Mouse (Mus musculus): Measurements from ENCODE around the gene Psg27. TPM values are rescaled to one million over a fixed set of nuclear protein-coding genes. Genes with fewer than 3 reads are reported as not detected.
"Not testable (repeated sequence)": the region's sequence is repeated elsewhere in the genome, so short reads cannot be mapped to it uniquely, and the experiment has no call there.

Psg27 gene
- not detected in 2 replicates for polyA plus RNA-seq (2015; fragmentation: Nextera tagmentation; extraction: Ambion mirVana)

GRCm38 (mm10) chr7:18567205-18567604, at the start of gene Psg27:
TSS of gene Psg27 (minus strand) at chr7:18567305.
- 67% methylated on average over 3 of the region's 3 CpGs for WGBS
- ATAC-seq (replicated peaks; ENCODE audit: extremely low read depth, insufficient read depth, low FRiP score), result no peak
- H3K4me3 ChIP-seq (ENCODE audit: low read length), result no peak within 1 kb of the TSS

GRCm38 (mm10) chr7:18616401-18616800, 49.3 kb upstream of the Psg27 start, which contains the start of gene Psg23:
TSS of gene Psg23 (minus strand) at chr7:18616501.
- H3K27ac ChIP-seq (ENCODE audit: low read length); H3K27me3 ChIP-seq (ENCODE audit: control insufficient read depth, insufficient read depth, low read length); H3K4me2 ChIP-seq (ENCODE audit: low read depth, low read length); H3K4me3 ChIP-seq (ENCODE audit: low read length); H3K4me1 ChIP-seq (ENCODE audit: control insufficient read depth, insufficient read depth, low read length); H3K36me3 ChIP-seq (ENCODE audit: control insufficient read depth, insufficient read depth); H3K9ac ChIP-seq (ENCODE audit: low read length); H3K9me3 ChIP-seq (replicated peaks; ENCODE audit: control insufficient read depth, low read length); ATAC-seq (replicated peaks; ENCODE audit: extremely low read depth, insufficient read depth, low FRiP score): not testable (repeated sequence)
- WGBS, result 30% methylated on average over 1 of the region's 2 CpGs

More at GRCm38 (mm10) chr7:18567205-18567604, at the start of gene Psg27:
- no peak within 1 kb of the TSS for H3K9ac ChIP-seq (ENCODE audit: low read length)
- H3K27ac ChIP-seq (ENCODE audit: low read length), result no peak within 1 kb of the TSS
- H3K27me3 ChIP-seq (ENCODE audit: control insufficient read depth, insufficient read depth, low read length), result no peaks in the 10 kb centered on the region
- H3K36me3 ChIP-seq (ENCODE audit: control insufficient read depth, insufficient read depth), result no peaks in the 10 kb centered on the region
- H3K4me1 ChIP-seq (ENCODE audit: control insufficient read depth, insufficient read depth, low read length), result no peaks in the 10 kb centered on the region
- H3K4me2 ChIP-seq (ENCODE audit: low read depth, low read length), result no peak within 1 kb of the TSS
- no peaks in the 10 kb centered on the region for H3K9me3 ChIP-seq (replicated peaks; ENCODE audit: control insufficient read depth, low read length)

GRCm38 (mm10) chr7:18559850-18560249, 7.3 kb downstream of the Psg27 start:
- Histone ChIP-seq H3K27ac (ENCODE audit: low read length) (no peak overlapping the region), H3K27me3 (ENCODE audit: control insufficient read depth, insufficient read depth, low read length) (no peaks in the 10 kb centered on the region), H3K4me2 (ENCODE audit: low read depth, low read length) (no peak overlapping the region), H3K9me3 (replicated peaks; ENCODE audit: control insufficient read depth, low read length) (no peaks in the 10 kb centered on the region), H3K36me3 (ENCODE audit: control insufficient read depth, insufficient read depth) (no peaks in the 10 kb centered on the region), H3K4me1 (ENCODE audit: control insufficient read depth, insufficient read depth, low read length) (no peaks in the 10 kb centered on the region), H3K9ac (ENCODE audit: low read length) (no peak overlapping the region), H3K4me3 (ENCODE audit: low read length) (no peak overlapping the region)
- ATAC-seq (replicated peaks; ENCODE audit: extremely low read depth, insufficient read depth, low FRiP score), result no peak

GRCm38 (mm10) chr7:18555751-18556150, 11.4 kb downstream of the Psg27 start:
- H3K4me3 ChIP-seq (ENCODE audit: low read length); H3K36me3 ChIP-seq (ENCODE audit: control insufficient read depth, insufficient read depth); ATAC-seq (replicated peaks; ENCODE audit: extremely low read depth, insufficient read depth, low FRiP score); H3K27me3 ChIP-seq (ENCODE audit: control insufficient read depth, insufficient read depth, low read length); H3K27ac ChIP-seq (ENCODE audit: low read length); H3K9ac ChIP-seq (ENCODE audit: low read length); H3K4me2 ChIP-seq (ENCODE audit: low read depth, low read length); H3K4me1 ChIP-seq (ENCODE audit: control insufficient read depth, insufficient read depth, low read length); H3K9me3 ChIP-seq (replicated peaks; ENCODE audit: control insufficient read depth, low read length): not testable (repeated sequence)
- 52% methylated on average over 3 of the region's 3 CpGs for WGBS

- Histone ChIP-seq H3K4me1 (ENCODE audit: control insufficient read depth, insufficient read depth, low read length) (no peaks in the 10 kb centered on the region), H3K9me3 (replicated peaks; ENCODE audit: control insufficient read depth, low read length) (no peaks in the 10 kb centered on the region; the same call in 1 of the 2 replicates), H3K36me3 (ENCODE audit: control insufficient read depth, insufficient read depth) (no peaks in the 10 kb centered on the region), H3K9ac (ENCODE audit: low read length) (no peak overlapping the region), H3K27me3 (ENCODE audit: control insufficient read depth, insufficient read depth, low read length) (no peaks in the 10 kb centered on the region), H3K4me3 (ENCODE audit: low read length) (no peak overlapping the region), H3K4me2 (ENCODE audit: low read depth, low read length) (no peak overlapping the region), H3K27ac (ENCODE audit: low read length) (no peak overlapping the region)
- 49% methylated on average over 3 of the region's 3 CpGs for WGBS
- ATAC-seq (replicated peaks; ENCODE audit: extremely low read depth, insufficient read depth, low FRiP score), result no peak
Observed at GRCm38 (mm10) chr7:18533420-18533819, 33.7 kb downstream of the Psg27 start.

- Histone ChIP-seq H3K27me3 (ENCODE audit: control insufficient read depth, insufficient read depth, low read length) (no peaks in the 10 kb centered on the region), H3K36me3 (ENCODE audit: control insufficient read depth, insufficient read depth) (no peaks in the 10 kb centered on the region), H3K9ac (ENCODE audit: low read length) (no peak within 1 kb of the TSS), H3K4me3 (ENCODE audit: low read length) (no peak within 1 kb of the TSS), H3K27ac (ENCODE audit: low read length) (no peak within 1 kb of the TSS), H3K4me2 (ENCODE audit: low read depth, low read length) (no peak within 1 kb of the TSS), H3K4me1 (ENCODE audit: control insufficient read depth, insufficient read depth, low read length) (no peaks in the 10 kb centered on the region), H3K9me3 (replicated peaks; ENCODE audit: control insufficient read depth, low read length) (no peaks in the 10 kb centered on the region; the same call in 1 of the 2 replicates)
- 50% methylated on average over 1 of the region's 1 CpGs for WGBS
- ATAC-seq (replicated peaks; ENCODE audit: extremely low read depth, insufficient read depth, low FRiP score), result no peak
Observed at GRCm38 (mm10) chr7:18532169-18532568, 34.9 kb downstream of the Psg27 start, which contains the start of gene Psg25. TSS of gene Psg25 (minus strand) at chr7:18532269.

GRCm38 (mm10) chr7:18524668-18525067, 42.4 kb downstream of the Psg27 start:
- Histone ChIP-seq H3K27me3 (ENCODE audit: control insufficient read depth, insufficient read depth, low read length) (no peaks in the 10 kb centered on the region), H3K4me3 (ENCODE audit: low read length) (no peak overlapping the region), H3K36me3 (ENCODE audit: control insufficient read depth, insufficient read depth) (no peaks in the 10 kb centered on the region), H3K27ac (ENCODE audit: low read length) (no peak overlapping the region), H3K4me1 (ENCODE audit: control insufficient read depth, insufficient read depth, low read length) (no peaks in the 10 kb centered on the region), H3K9ac (ENCODE audit: low read length) (no peak overlapping the region), H3K4me2 (ENCODE audit: low read depth, low read length) (no peak overlapping the region), H3K9me3 (replicated peaks; ENCODE audit: control insufficient read depth, low read length) (no peaks in the 10 kb centered on the region)
- no peak for ATAC-seq (replicated peaks; ENCODE audit: extremely low read depth, insufficient read depth, low FRiP score)
- WGBS, result 89% methylated on average over 8 of the region's 8 CpGs

GRCm38 (mm10) chr7:18512848-18513247, 54.3 kb downstream of the Psg27 start:
- not testable (repeated sequence) for H3K27me3 ChIP-seq (ENCODE audit: control insufficient read depth, insufficient read depth, low read length); H3K4me3 ChIP-seq (ENCODE audit: low read length); H3K9ac ChIP-seq (ENCODE audit: low read length); H3K27ac ChIP-seq (ENCODE audit: low read length); H3K36me3 ChIP-seq (ENCODE audit: control insufficient read depth, insufficient read depth); ATAC-seq (replicated peaks; ENCODE audit: extremely low read depth, insufficient read depth, low FRiP score); H3K9me3 ChIP-seq (replicated peaks; ENCODE audit: control insufficient read depth, low read length); H3K4me2 ChIP-seq (ENCODE audit: low read depth, low read length); H3K4me1 ChIP-seq (ENCODE audit: control insufficient read depth, insufficient read depth, low read length)

- H3K9ac ChIP-seq (ENCODE audit: low read length); H3K36me3 ChIP-seq (ENCODE audit: control insufficient read depth, insufficient read depth); H3K27me3 ChIP-seq (ENCODE audit: control insufficient read depth, insufficient read depth, low read length); H3K4me1 ChIP-seq (ENCODE audit: control insufficient read depth, insufficient read depth, low read length); ATAC-seq (replicated peaks; ENCODE audit: extremely low read depth, insufficient read depth, low FRiP score); H3K27ac ChIP-seq (ENCODE audit: low read length); H3K4me3 ChIP-seq (ENCODE audit: low read length); H3K4me2 ChIP-seq (ENCODE audit: low read depth, low read length); H3K9me3 ChIP-seq (replicated peaks; ENCODE audit: control insufficient read depth, low read length): not testable (repeated sequence)
- 57% methylated on average over 2 of the region's 2 CpGs for WGBS
Observed at GRCm38 (mm10) chr7:18512417-18512816, 54.7 kb downstream of the Psg27 start.

Measured in heart, embryonic 16.5 days (tissue).